26 mouse cellular contexts compared by ENCODE assay signal in the genomic region with DNA sequence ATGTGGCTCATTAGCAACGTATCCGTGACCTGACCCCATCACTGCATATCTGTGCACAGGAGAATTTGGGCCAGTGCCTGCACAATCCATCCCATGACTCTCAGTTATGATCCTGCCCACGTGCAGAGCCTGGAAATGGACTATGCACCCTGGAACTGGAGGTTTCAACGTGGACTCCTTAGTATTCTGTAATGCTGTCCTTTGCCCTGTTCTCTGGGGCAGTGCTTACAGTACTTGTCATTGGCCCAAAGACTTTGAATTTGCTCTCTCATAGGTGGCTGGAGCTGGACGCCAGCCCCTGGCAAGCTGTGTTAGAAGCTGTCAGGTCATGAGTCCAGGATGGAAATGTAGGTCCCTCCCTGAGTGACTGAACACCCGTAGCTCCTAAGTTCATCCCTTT.
DNase-seq lines count a peak whose midpoint lies in the region; ATAC-seq and TF ChIP-seq lines count a peak whose summit lies in the region.
"Had no signal": no experiment of that assay in that cellular context is flagged by ENCODE, and none has a peak within 500 bp of the region (broad histone marks: within the 10 kb centered on the region; RNA-seq: fewer than 3 reads in every experiment).

No protein-coding gene starts in this region.

- H3K36me3 ChIP-seq in liver, embryonic 15.5 days (replicated peaks) = no peaks in the 10 kb centered on the region
- no peaks in the 10 kb centered on the region for H3K36me3 ChIP-seq in kidney, adult 2 months (ENCODE audit: control insufficient read depth, insufficient read depth, low read length)
- H3K36me3 ChIP-seq: embryonic facial prominence, embryonic 12.5 days; forebrain, embryonic 12.5 days; heart, embryonic 15.5 days; limb, embryonic 12.5 days; midbrain, embryonic 13.5 days; neural tube, embryonic 12.5 days had no signal

- no peaks in the 10 kb centered on the region for H3K4me1 ChIP-seq in liver, embryonic 15.5 days (replicated peaks)
- H3K4me1 ChIP-seq in kidney, adult 2 months (ENCODE audit: control insufficient read depth, insufficient read depth, low read length) = 0 out of 2 replicates have a peak, but pooled peaks cover 2% of the 10 kb centered on the region
- H3K4me1 ChIP-seq in lung, adult 2 months (ENCODE audit: control insufficient read depth, insufficient read depth, low read length) = no peaks in the 10 kb centered on the region
- H3K4me1 ChIP-seq: embryonic facial prominence, embryonic 12.5 days; forebrain, embryonic 12.5 days; megakaryocyte, embryonic 14.5 days; midbrain, embryonic 13.5 days; neural tube, embryonic 12.5 days had no signal

- H3K4me2 ChIP-seq in liver, embryonic 15.5 days = no peak overlapping the region
- H3K4me2 ChIP-seq: embryonic facial prominence, embryonic 12.5 days; forebrain, embryonic 12.5 days; heart, embryonic 15.5 days; hindbrain, embryonic 14.5 days; limb, embryonic 12.5 days; lung, embryonic 14.5 days; midbrain, embryonic 13.5 days; neural tube, embryonic 12.5 days had no signal

- no peaks in the 10 kb centered on the region for H3K27me3 ChIP-seq in liver, embryonic 15.5 days
- no peaks in the 10 kb centered on the region for H3K27me3 ChIP-seq in kidney, adult 2 months (replicated peaks; ENCODE audit: control insufficient read depth, insufficient read depth, low read length)
- H3K27me3 ChIP-seq: embryonic facial prominence, embryonic 12.5 days; forebrain, embryonic 12.5 days; midbrain, embryonic 13.5 days; neural tube, embryonic 12.5 days had no signal

- peak; percentile 58 for ATAC-seq in liver, embryonic 15.5 days (ENCODE audit: insufficient read depth)
- ATAC-seq: midbrain, embryonic 13.5 days had no signal

- H3K9ac ChIP-seq in liver, embryonic 15.5 days = no peak overlapping the region
- H3K9ac ChIP-seq: embryonic facial prominence, embryonic 12.5 days; forebrain, embryonic 12.5 days; heart, embryonic 15.5 days; hindbrain, embryonic 14.5 days; limb, embryonic 12.5 days; lung, embryonic 14.5 days; midbrain, embryonic 13.5 days; neural tube, embryonic 12.5 days had no signal

- H3K27ac ChIP-seq in liver, embryonic 15.5 days (replicated peaks) = no peak overlapping the region
- no peak overlapping the region for H3K27ac ChIP-seq in kidney, adult 2 months (ENCODE audit: insufficient read depth, low read depth, low read length)
- H3K27ac ChIP-seq: embryonic facial prominence, embryonic 12.5 days; forebrain, embryonic 12.5 days; gastrocnemius, adult 2 months; heart, embryonic 15.5 days; hindbrain, embryonic 14.5 days; limb, embryonic 12.5 days; midbrain, embryonic 13.5 days; neural tube, embryonic 12.5 days had no signal

- no peak for DNase-seq in liver
- DNase-seq in kidney, adult 2 months = peak; percentile 96
- DNase-seq in kidney, postnatal 10 days = peak; percentile 63
- no peak for DNase-seq in lung, adult 2 months
- no peak for DNase-seq in frontal cortex, postnatal 10 days (ENCODE audit: low spot score in 2 of 2)
- DNase-seq in gastrocnemius, adult 8-10 months (ENCODE audit: low spot score in 2 of 2) = no peak
- DNase-seq: adrenal gland, postnatal 14 days; cerebellum, adult 2 months; cerebellum, postnatal 25 days; gastrocnemius, adult 2 months; heart, postnatal 4 days; layer of hippocampus, postnatal 36 days; lung, embryonic 14.5 days; retina, postnatal 1 day; thymus, adult 18-20 months; thymus, postnatal 4 days had no signal

- 48% methylated on average over 6 of the region's 6 CpGs for WGBS in liver, embryonic 15.5 days (ENCODE audit: insufficient replicate concordance)
- WGBS in kidney, adult 2 months = 50% methylated on average over 6 of the region's 6 CpGs
- 67% methylated on average over 6 of the region's 6 CpGs for WGBS in lung, adult 2 months

- no peak overlapping the region for H3K4me3 ChIP-seq in liver, embryonic 15.5 days (replicated peaks)
- H3K4me3 ChIP-seq in kidney, adult 2 months (ENCODE audit: insufficient read depth, low read depth, low read length) = no peak overlapping the region
- H3K4me3 ChIP-seq in lung, adult 2 months (replicated peaks; ENCODE audit: extremely low read depth, low read depth, low read length) = no peak overlapping the region
- H3K4me3 ChIP-seq: embryonic facial prominence, embryonic 12.5 days; erythroblast, embryonic 14.5 days; forebrain, embryonic 12.5 days; gastrocnemius, adult 2 months; heart, embryonic 15.5 days; limb, embryonic 12.5 days; megakaryocyte, embryonic 14.5 days; midbrain, embryonic 13.5 days; neural tube, embryonic 12.5 days had no signal

- TF ChIP-seq POLR2A in kidney, adult 2 months (IDR thresholded peaks at IDR 0.05; ENCODE audit: low read depth, low read length) = no peak
- TF ChIP-seq POLR2A in lung, adult 2 months (IDR thresholded peaks at IDR 0.05; ENCODE audit: borderline replicate concordance, extremely low read depth, low read depth, low read length) = no peak

- no peaks in the 10 kb centered on the region for H3K9me3 ChIP-seq in liver, embryonic 15.5 days (replicated peaks)
- H3K9me3 ChIP-seq: embryonic facial prominence, embryonic 12.5 days; forebrain, embryonic 12.5 days; heart, embryonic 15.5 days; limb, embryonic 12.5 days; megakaryocyte, embryonic 14.5 days; midbrain, embryonic 13.5 days; neural tube, embryonic 12.5 days had no signal

- TF ChIP-seq CTCF in kidney, adult 2 months (conservative IDR thresholded peaks at IDR 0.05; ENCODE audit: insufficient read depth, insufficient read length, low read depth, low read length) = no peak
- TF ChIP-seq CTCF in lung, adult 2 months (IDR thresholded peaks at IDR 0.05; ENCODE audit: insufficient read depth, low read length) = no peak

Comparison
In these comparisons a context has a peak if more than half of its experiments do, and no peak if none do; other contexts are left out.
1. DNase-seq: peak in kidney, adult 2 months (single experiment) and kidney, postnatal 10 days (single experiment); none in liver (single experiment), lung, adult 2 months (single experiment), frontal cortex, postnatal 10 days (0 of 2) and gastrocnemius, adult 8-10 months (0 of 2).